Mouse (Mus musculus) G1E (cell line): Measurements from ENCODE around the gene Plcb4. TPM values are rescaled to one million over a fixed set of nuclear protein-coding genes. Genes with fewer than 3 reads are reported as not detected.
"Not testable (repeated sequence)": the region's sequence is repeated elsewhere in the genome, so short reads cannot be mapped to it uniquely, and the experiment has no call there.

Source experiments
- ATAC-seq: 2 replicates; pipeline ENCODE4 v1.8.0; 2016; ENCODE audit warnings: mild to moderate bottlenecking; ENCODE audit not compliant: insufficient number of reproducible peaks, poor library complexity, low FRiP score, severe bottlenecking; ENCODE audit errors: extremely low read depth
- DNase-seq: peaks from one replicate; pipeline ENCODE4 v3.0.0; 2012; ENCODE audit warnings: low spot score
- H3K27me3 ChIP-seq: 2 replicates; pipeline ENCODE4 v1.6.1; 2012; ENCODE audit warnings: mild to moderate bottlenecking, low read length, inconsistent platforms; ENCODE audit not compliant: insufficient read depth
- H3K36me3 ChIP-seq: replicated peaks from 2 replicates; pipeline ENCODE3; 2012; ENCODE audit warnings: mild to moderate bottlenecking, inconsistent platforms
- H3K4me1 ChIP-seq: 2 replicates; pipeline ENCODE4 v1.6.1; 2012; ENCODE audit warnings: low read depth, low read length, inconsistent platforms, mixed read lengths; ENCODE audit not compliant: insufficient read depth
- H3K4me3 ChIP-seq: 2 replicates; pipeline ENCODE4 v1.5.1; 2012; ENCODE audit warnings: low read depth, mild to moderate bottlenecking, inconsistent platforms, low read length, moderate library complexity, mixed read lengths
- H3K9me3 ChIP-seq: replicated peaks from 2 replicates; pipeline ENCODE4 v1.6.1; 2012; ENCODE audit warnings: inconsistent platforms
- CTCF ChIP-seq: IDR thresholded peaks from 2 replicates; pipeline ENCODE4 v1.5.1; 2012; ENCODE audit warnings: low read depth, low read length, inconsistent platforms, mixed read lengths
- GATA1 ChIP-seq: IDR thresholded peaks from 2 replicates; pipeline ENCODE4 v1.6.1; 2012; ENCODE audit warnings: borderline replicate concordance, low read length, inconsistent platforms, mixed read lengths
- GATA2 ChIP-seq: IDR thresholded peaks from 2 replicates; pipeline ENCODE4 v1.6.1; 2012; ENCODE audit warnings: low read depth, low read length, inconsistent platforms, borderline replicate concordance
- POLR2AphosphoS5 ChIP-seq: IDR thresholded peaks from 2 replicates; pipeline ENCODE4 v1.6.1; 2012; ENCODE audit warnings: low read depth, low read length, inconsistent platforms; ENCODE audit not compliant: insufficient replicate concordance
- TAL1 ChIP-seq: conservative IDR thresholded peaks from 2 replicates; pipeline ENCODE4 v1.6.1; 2012; ENCODE audit warnings: low read depth, low read length, inconsistent platforms, mixed read lengths
- polyA plus RNA-seq: library from polyadenylated mRNA; stranded (reverse); fragments of >175 nt; gene quantifications from 2 replicates; pipeline ENCODE4 v1.2.3, GENCODE M21; 2012
- total RNA-seq, 2 experiments: library from RNA; stranded (forward) in 1 of 2; stranded (reverse) in 1 of 2; fragments of 200-1000 nt in 1 of 2; fragments of >200 nt in 1 of 2; fragmentation: Nextera tagmentation in 1 of 2; gene quantifications; 2 replicates each; pipeline ENCODE4 v1.2.3; 2014 to 2017

The Plcb4 gene
- total and polyA plus RNA-seq, 3 experiments: 0.27 TPM; not detected in 2

DNA sequence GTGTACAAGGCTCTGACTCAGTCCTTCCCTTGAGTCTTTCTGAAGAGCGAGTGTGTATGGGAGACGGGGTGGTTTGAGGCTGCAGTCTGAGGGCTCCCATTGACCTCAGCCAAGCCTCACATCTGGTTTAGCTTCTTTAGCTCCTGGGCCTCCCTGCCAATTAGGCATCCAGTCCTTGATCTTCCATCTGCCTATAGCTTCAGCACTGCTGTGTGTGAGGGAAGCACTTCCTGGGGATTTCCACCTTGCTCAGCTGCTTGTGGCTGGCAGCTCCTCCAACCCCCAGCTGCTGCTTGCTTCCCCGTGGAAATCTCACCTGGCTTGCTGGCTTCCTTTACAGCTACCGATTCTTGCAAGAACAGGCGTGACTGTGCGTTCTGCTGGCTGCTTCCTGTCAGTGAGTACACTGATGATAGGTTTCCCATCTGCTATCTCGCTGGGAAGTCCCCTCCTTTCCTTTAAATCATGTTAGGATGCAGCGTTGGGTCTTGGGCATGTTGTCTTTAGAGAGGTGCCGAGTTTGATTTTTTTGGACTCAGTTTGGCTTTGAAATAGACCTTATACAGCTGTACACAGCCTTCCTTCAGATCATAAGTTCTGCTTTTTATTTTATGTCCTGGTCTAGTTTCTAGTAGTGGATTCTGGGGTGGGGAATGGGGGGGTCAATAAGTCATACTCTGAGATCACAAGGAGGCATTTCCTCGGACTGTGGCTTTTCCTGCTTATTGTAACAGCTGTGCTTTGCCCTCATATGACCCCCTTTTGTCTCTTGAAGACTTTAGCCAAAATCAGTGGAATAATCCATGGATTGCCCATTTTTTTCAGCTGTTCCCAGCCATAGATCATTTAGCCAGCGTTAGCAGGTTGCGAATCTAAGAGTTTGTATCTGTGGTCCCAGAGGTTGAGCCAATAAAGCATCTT, 34.0 kb downstream of the Plcb4 start:
- no peak for TF ChIP-seq CTCF
- TF ChIP-seq GATA2: no peak
- TF ChIP-seq GATA1: no peak
- TF ChIP-seq TAL1: no peak
- ATAC-seq (no peak), DNase-seq (no peak)
- Histone ChIP-seq H3K9me3 (peaks cover 30% of the 10 kb centered on the region), H3K4me3 (no peak overlapping the region), H3K36me3 (no peaks in the 10 kb centered on the region), H3K4me1 (no peaks in the 10 kb centered on the region), H3K27me3 (no peaks in the 10 kb centered on the region)

DNA sequence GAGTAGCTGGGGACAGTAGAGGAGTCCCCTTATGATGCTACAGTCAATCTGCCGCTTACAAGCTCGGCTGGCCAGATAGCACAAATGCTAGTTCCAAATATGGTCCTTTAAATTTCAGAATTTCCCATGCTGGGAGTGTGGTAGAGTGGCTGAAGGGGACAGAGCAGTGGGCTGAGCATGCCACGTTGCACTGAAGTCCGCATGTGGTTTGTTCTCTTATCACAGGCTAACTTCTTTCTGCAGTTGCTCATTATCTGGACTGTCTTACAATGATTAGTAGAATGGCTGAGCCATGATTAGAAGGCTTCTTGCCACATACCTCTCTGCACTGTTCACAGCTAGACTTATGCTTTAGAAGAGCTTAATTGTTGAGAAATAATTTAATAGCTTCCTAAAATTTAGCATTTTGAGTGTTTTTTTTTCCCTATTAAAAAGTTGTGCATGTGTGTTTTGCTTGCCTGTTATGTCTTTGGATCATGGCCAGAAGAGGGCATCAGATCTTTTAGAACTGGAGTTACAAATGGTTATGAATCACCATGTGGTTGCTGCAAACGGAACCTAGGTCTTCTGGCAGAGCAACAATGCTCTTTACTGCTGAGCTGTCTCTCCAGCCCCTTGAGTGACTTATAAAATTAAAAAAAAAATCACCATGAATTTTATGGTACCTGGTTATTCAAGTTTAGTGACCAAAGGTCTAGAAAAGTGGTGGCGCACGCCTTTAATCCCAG, 42.0 kb downstream of the Plcb4 start:
- Histone ChIP-seq H3K9me3 (peaks cover 43% of the 10 kb centered on the region), H3K4me1 (no peaks in the 10 kb centered on the region), H3K4me3 (no peak overlapping the region), H3K27me3 (no peaks in the 10 kb centered on the region), H3K36me3 (no peaks in the 10 kb centered on the region)
- TF ChIP-seq CTCF: no peak
- no peak for TF ChIP-seq POLR2AphosphoS5
- no peak for TF ChIP-seq TAL1
- TF ChIP-seq GATA2: no peak
- no peak for TF ChIP-seq GATA1
- ATAC-seq (no peak), DNase-seq (no peak)

DNA sequence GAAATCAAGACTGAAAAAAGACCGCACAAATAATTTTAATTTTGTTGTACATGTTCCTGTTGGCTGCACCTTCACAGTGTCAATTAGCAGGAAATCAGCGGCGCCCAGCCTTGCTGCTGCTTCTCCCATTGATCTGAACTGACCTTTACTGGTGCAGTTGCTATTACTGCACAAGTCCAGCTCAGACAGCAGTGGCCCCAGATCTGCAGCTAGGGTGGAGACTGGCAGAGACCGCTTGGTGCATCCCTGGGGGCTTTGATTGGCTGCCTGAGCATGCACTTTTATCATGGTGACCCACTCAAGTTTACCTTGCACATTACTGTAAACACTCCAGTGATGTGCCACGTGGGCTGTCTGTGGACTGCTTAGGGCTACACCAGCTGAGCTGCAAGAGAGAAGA, 45.9 kb downstream of the Plcb4 start:
- DNase-seq (no peak), ATAC-seq (no peak)
- Histone ChIP-seq H3K9me3 (peaks cover 40% of the 10 kb centered on the region), H3K27me3 (no peaks in the 10 kb centered on the region), H3K36me3 (no peaks in the 10 kb centered on the region), H3K4me1 (no peaks in the 10 kb centered on the region), H3K4me3 (no peak overlapping the region)
- TF ChIP-seq TAL1 (no peak), GATA1 (no peak), CTCF (no peak), GATA2 (no peak), POLR2AphosphoS5 (no peak)

DNA sequence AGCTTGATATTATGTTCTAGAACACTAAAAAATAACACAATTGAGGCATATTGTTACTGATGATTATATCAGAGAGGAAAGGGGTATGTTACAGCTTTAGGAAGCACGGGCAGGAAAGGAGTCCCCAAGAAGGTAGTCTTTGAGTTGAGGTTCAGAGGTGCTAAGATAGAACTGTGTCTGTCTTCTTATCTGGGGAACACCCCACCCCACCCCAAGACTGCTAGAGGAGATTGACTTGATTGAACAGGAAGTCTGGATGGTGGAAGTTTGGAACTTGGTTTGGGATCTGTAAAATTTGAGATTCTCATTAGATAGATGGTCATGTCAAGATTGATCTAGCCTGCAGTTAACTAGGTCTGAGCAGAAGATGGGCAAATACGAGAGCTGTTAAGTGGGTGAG, 48.5 kb downstream of the Plcb4 start:
- Histone ChIP-seq H3K4me1 (no peaks in the 10 kb centered on the region), H3K27me3 (no peaks in the 10 kb centered on the region), H3K36me3 (no peaks in the 10 kb centered on the region), H3K9me3 (peaks cover 37% of the 10 kb centered on the region), H3K4me3 (no peak overlapping the region)
- ATAC-seq: no peak
- TF ChIP-seq POLR2AphosphoS5 (no peak), CTCF (no peak), GATA2 (no peak), GATA1 (no peak), TAL1 (no peak)
- no peak for DNase-seq

DNA sequence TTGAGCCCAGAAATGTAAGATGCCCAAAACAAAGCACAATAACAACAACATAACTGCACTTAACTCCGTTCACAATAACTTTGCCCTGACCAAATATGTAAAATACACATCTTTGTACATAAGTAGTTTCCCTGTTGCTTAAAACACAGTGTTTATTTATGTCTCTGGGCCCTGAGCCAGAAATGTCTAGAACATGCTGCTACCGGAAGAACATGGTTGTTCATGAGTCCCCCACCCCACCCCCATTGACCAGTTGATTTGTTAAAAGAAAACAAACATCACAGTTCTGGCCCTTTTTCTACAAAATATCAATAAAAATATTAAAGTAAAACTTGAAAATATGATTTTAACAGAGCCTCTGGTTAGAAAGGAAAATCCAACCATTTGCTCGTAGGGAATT, 49.6 kb downstream of the Plcb4 start:
- peaks cover 37% of the 10 kb centered on the region for H3K9me3 ChIP-seq
- ATAC-seq (no peak), DNase-seq (no peak)
- no peaks in the 10 kb centered on the region for H3K4me1 ChIP-seq
- no peaks in the 10 kb centered on the region for H3K27me3 ChIP-seq
- H3K4me3 ChIP-seq: no peak overlapping the region
- no peak for TF ChIP-seq POLR2AphosphoS5
- TF ChIP-seq GATA2: no peak
- no peak for TF ChIP-seq GATA1
- no peaks in the 10 kb centered on the region for H3K36me3 ChIP-seq

DNA sequence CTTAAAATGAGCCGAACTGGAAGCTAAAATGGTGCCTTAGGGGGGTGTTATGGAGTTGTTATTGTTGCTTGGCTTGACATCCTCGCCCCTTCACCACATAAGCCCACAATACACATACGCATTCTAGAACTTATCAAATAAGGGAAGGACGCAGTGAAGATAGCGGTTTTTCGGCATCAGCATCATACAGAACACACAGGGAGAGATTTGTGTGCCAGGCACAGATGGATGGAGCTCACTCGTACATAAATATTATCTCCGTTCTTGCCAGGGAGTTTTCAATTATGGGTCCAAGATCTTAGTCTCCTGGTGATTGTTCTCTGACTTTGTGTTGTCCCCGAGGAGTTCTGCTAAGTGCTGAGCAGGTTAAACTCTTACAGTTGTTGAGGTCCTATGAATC, 50.0 kb downstream of the Plcb4 start:
- no peak for TF ChIP-seq CTCF
- TF ChIP-seq POLR2AphosphoS5: no peak
- no peak for TF ChIP-seq TAL1
- no peaks in the 10 kb centered on the region for H3K36me3 ChIP-seq
- no peaks in the 10 kb centered on the region for H3K4me1 ChIP-seq
- ATAC-seq: no peak
- no peak for DNase-seq
- H3K9me3 ChIP-seq: peaks cover 33% of the 10 kb centered on the region
- H3K27me3 ChIP-seq: no peaks in the 10 kb centered on the region
- no peak overlapping the region for H3K4me3 ChIP-seq

GRCm38 (mm10) chr2:135709736-135710135, 50.9 kb downstream of the Plcb4 start:
- not testable (repeated sequence) for H3K36me3 ChIP-seq, H3K27me3 ChIP-seq, H3K4me1 ChIP-seq, DNase-seq, H3K4me3 ChIP-seq, ATAC-seq
- peaks cover 30% of the 10 kb centered on the region for H3K9me3 ChIP-seq
